Mouse (Mus musculus) ES-CJ7 (cell line): Measurements from ENCODE around the gene Magi2.
"Not testable (repeated sequence)": the region's sequence is repeated elsewhere in the genome, so short reads cannot be mapped to it uniquely, and the experiment has no call there.

ENCODE experiments used
- DNase-seq: peaks from one replicate; pipeline ENCODE4 v3.0.0; 2011; ENCODE audit warnings: low read depth, low spot score

Magi2 gene

GRCm38 (mm10) chr5:20499031-20499600 lies 1272.3 kb downstream of the Magi2 start:
- DNase-seq = no peak

- no peak for DNase-seq
Measured at GRCm38 (mm10) chr5:20508609-20509008, 1281.8 kb downstream of the Magi2 start.

- DNase-seq = no peak
Measured at GRCm38 (mm10) chr5:20509606-20510005, 1282.8 kb downstream of the Magi2 start.

- no peak for DNase-seq
Measured at GRCm38 (mm10) chr5:20512377-20513126, 1285.7 kb downstream of the Magi2 start.

- DNase-seq = no peak
Measured at GRCm38 (mm10) chr5:20521639-20522038, 1294.8 kb downstream of the Magi2 start.

- no peak for DNase-seq
Measured at GRCm38 (mm10) chr5:20522047-20522446, 1295.2 kb downstream of the Magi2 start.

- no peak for DNase-seq
Measured at GRCm38 (mm10) chr5:20523776-20524175, 1296.9 kb downstream of the Magi2 start.

- DNase-seq = not testable (repeated sequence)
Measured at GRCm38 (mm10) chr5:20526588-20526987, 1299.8 kb downstream of the Magi2 start.

GRCm38 (mm10) chr5:20536544-20536943 lies 1309.7 kb downstream of the Magi2 start:
- DNase-seq = no peak

- no peak for DNase-seq
Measured at GRCm38 (mm10) chr5:20537369-20538022, 1310.7 kb downstream of the Magi2 start.

GRCm38 (mm10) chr5:20544374-20544773 lies 1317.5 kb downstream of the Magi2 start:
- DNase-seq = no peak

- DNase-seq = no peak
Measured at GRCm38 (mm10) chr5:20559378-20559777, 1332.5 kb downstream of the Magi2 start.

- no peak for DNase-seq
Measured at GRCm38 (mm10) chr5:20559821-20560220, 1333.0 kb downstream of the Magi2 start.

- no peak for DNase-seq
Measured at GRCm38 (mm10) chr5:20568421-20568820, 1341.6 kb downstream of the Magi2 start.

- no peak for DNase-seq
Measured at GRCm38 (mm10) chr5:20568966-20569365, 1342.1 kb downstream of the Magi2 start.

GRCm38 (mm10) chr5:20574816-20575215 lies 1348.0 kb downstream of the Magi2 start:
- no peak for DNase-seq

- no peak for DNase-seq
Measured at GRCm38 (mm10) chr5:20575798-20576197, 1349.0 kb downstream of the Magi2 start.

- no peak for DNase-seq
Measured at GRCm38 (mm10) chr5:20576266-20576665, 1349.4 kb downstream of the Magi2 start.

- no peak for DNase-seq
Measured at GRCm38 (mm10) chr5:20578666-20579065, 1351.8 kb downstream of the Magi2 start.

GRCm38 (mm10) chr5:20580619-20581018 lies 1353.8 kb downstream of the Magi2 start:
- no peak for DNase-seq

- no peak for DNase-seq
Measured at GRCm38 (mm10) chr5:20582995-20583435, 1356.2 kb downstream of the Magi2 start.

GRCm38 (mm10) chr5:20583639-20584038 lies 1356.8 kb downstream of the Magi2 start:
- DNase-seq = no peak

- no peak for DNase-seq
Measured at GRCm38 (mm10) chr5:20584769-20585168, 1357.9 kb downstream of the Magi2 start.
